Mouse (Mus musculus): ENCODE data around the gene Ptbp1. TPM values are rescaled to one million over a fixed set of nuclear protein-coding genes. Genes with fewer than 3 reads are reported as not detected.
A peak's percentile ranks its signal among the peaks of the same experiment; 100 is the strongest.

Gene Ptbp1
- total RNA-seq, 1 experiment from 2014 or later, result 221 TPM

DNA sequence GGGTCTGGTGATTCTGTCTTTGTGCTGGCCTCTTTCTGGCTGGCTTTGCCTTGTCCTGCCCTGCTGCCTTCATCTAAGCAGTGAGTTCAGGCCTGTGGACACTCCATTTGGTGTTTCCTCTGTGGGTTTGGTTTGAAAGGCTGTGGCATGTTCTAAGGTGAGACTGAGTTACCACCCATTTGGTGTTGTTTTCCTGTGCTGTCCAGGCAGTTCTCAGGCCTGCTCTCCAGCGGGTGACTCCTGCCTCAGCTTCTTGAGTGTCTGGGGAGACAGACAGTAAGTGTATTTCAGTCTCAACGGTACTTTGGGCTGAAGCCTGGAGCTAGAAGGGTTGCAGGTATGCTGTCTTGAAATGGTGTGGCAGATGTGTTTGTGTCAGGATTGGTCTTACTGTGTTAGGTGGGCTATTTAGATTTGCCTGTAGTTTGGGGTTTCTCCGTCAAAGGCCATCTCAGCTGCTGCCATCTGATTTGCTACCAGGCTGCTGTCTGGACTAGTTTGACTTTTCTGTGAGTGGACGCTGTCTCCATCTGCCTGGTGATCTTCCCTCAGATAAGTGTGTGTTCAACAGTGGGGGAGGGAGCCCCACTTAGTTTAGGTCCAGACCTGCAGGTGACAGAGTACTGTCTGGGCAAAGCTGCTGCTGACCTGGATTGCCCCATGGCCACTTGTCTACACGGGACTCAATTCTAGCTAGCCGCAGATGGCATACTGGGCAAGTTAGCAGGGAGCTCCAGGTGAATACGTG, 2.7 kb downstream of the Ptbp1 start:
- ATAC-seq (replicated peaks; ENCODE audit: low read depth, poor library complexity, severe bottlenecking), result no peak

- ATAC-seq (replicated peaks; ENCODE audit: low read depth, poor library complexity, severe bottlenecking), result 0 out of 2 replicates have a peak, but pooled peaks have one; percentile 12
Observed at GRCm38 (mm10) chr10:79857452-79857811, 3.2 kb downstream of the Ptbp1 start.

DNA sequence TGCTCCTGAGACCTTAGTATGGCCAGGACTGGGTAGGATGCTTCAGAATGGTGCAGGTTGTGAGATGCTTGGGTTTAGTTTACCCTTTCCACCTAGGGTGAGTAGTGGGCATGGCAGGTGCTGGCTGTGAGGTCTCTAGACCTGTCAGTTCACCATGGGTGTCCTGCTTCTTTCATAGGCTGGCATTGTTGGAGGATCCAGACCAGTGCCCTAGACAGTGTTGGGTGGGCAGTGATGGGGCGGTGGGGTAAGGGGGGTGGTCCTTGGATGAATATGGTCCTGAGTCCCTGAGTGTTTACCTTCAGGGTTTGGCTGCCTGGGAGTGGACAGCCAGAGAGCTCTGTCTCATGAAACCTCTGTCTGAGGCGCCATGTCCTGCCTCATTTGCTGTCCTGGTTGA, 3.7 kb downstream of the Ptbp1 start:
- no peak for ATAC-seq (replicated peaks; ENCODE audit: low read depth, poor library complexity, severe bottlenecking)

- ATAC-seq (replicated peaks; ENCODE audit: low read depth, poor library complexity, severe bottlenecking), result no peak
Observed at GRCm38 (mm10) chr10:79858416-79859074, 4.3 kb downstream of the Ptbp1 start.

- ATAC-seq (replicated peaks; ENCODE audit: low read depth, poor library complexity, severe bottlenecking), result no peak
Observed at GRCm38 (mm10) chr10:79859116-79859515, 4.9 kb downstream of the Ptbp1 start.

DNA sequence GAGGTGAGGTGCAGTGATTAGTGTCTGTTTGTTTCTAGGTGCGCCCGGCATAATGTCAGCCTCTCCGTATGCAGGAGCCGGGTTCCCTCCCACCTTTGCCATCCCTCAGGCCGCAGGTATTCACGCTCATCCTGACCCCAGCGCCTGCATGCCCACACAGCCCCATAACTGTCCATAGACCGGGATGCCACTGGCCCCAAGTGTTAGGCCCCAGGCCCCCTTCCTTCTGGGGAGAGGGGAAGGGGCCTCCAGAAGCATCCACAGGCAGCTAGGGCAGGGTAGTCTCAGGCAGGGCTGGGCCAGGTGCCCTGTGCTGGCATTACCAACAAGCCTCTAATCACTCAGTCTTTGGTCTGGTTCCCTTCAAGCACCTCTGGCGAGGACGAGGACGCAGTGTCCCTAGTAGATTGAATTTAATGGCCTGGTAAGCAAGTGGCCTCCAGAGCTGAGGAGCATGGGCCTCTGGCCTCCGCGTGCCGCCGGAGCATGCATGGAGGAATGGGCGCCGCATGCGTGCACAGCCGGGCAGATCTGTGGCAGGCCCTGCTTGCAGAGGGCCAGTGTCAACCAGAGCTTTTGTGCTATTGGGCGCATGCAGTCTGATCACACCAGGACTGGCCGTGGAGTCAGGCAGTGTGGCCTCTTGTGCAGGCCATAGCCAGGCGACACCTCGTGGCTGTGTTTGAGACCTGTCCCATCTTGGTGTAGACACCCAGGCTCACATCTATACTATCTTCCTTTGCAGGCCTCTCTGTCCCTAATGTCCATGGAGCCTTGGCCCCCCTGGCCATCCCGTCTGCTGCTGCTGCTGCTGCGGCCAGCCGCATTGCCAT, 6.1 kb downstream of the Ptbp1 start:
- ATAC-seq (replicated peaks; ENCODE audit: low read depth, poor library complexity, severe bottlenecking), result no peak

GRCm38 (mm10) chr10:79861230-79862048, 7.2 kb downstream of the Ptbp1 start:
- ATAC-seq (replicated peaks; ENCODE audit: low read depth, poor library complexity, severe bottlenecking), result no peak

- no peak for ATAC-seq (replicated peaks; ENCODE audit: low read depth, poor library complexity, severe bottlenecking)
Observed at GRCm38 (mm10) chr10:79862049-79862788, 8.0 kb downstream of the Ptbp1 start.

DNA sequence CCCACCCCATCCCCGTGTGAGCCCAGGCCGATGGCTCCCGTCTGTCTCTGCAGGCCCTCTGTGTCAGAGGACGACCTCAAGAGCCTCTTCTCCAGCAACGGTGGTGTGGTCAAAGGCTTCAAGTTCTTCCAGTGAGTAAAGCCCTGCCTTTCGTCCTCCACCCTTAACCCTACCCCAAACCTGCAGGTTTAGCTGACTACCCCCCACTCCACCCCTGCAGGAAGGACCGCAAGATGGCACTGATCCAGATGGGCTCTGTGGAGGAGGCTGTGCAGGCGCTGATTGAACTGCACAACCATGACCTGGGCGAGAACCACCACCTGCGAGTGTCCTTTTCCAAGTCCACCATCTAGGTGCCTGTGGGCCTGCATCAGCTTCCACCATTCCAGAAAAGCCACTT, 8.7 kb downstream of the Ptbp1 start:
- no peak for ATAC-seq (replicated peaks; ENCODE audit: low read depth, poor library complexity, severe bottlenecking)

- no peak for ATAC-seq (replicated peaks; ENCODE audit: low read depth, poor library complexity, severe bottlenecking)
Observed at GRCm38 (mm10) chr10:79864351-79865188, 10.3 kb downstream of the Ptbp1 start.

GRCm38 (mm10) chr10:79865189-79865601, 11.0 kb downstream of the Ptbp1 start:
- no peak for ATAC-seq (replicated peaks; ENCODE audit: low read depth, poor library complexity, severe bottlenecking)

- peak; percentile 48 for ATAC-seq (replicated peaks; ENCODE audit: low read depth, poor library complexity, severe bottlenecking)
Observed at GRCm38 (mm10) chr10:79865801-79866295, 11.6 kb downstream of the Ptbp1 start.

DNA sequence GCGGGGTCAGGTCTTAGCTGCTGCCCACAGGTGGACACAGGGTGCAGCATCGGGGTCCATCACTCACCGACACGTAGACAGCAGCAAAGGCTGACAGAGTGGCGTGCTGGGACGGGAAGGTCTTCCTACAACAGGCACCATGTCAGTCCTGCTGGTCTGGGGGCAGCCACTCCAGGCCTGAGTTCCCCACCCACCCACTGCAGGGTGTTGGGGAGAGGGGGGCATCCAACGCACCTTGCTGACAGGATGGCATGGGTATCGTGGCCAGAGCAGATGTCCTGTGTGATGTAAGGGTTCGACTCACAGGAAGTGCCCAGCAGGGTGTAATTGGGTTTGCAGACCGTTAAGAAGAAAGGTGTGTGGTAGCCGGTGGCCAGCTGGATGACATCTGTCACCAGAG, 12.4 kb downstream of the Ptbp1 start:
- ATAC-seq (replicated peaks; ENCODE audit: low read depth, poor library complexity, severe bottlenecking), result no peak

- no peak for ATAC-seq (replicated peaks; ENCODE audit: low read depth, poor library complexity, severe bottlenecking)
Observed at GRCm38 (mm10) chr10:79871845-79872244, 17.6 kb downstream of the Ptbp1 start.

GRCm38 (mm10) chr10:79872862-79873261, 18.6 kb downstream of the Ptbp1 start:
- ATAC-seq (replicated peaks; ENCODE audit: low read depth, poor library complexity, severe bottlenecking), result no peak

- ATAC-seq (replicated peaks; ENCODE audit: low read depth, poor library complexity, severe bottlenecking), result no peak
Observed at GRCm38 (mm10) chr10:79873313-79873712, 19.1 kb downstream of the Ptbp1 start.

DNA sequence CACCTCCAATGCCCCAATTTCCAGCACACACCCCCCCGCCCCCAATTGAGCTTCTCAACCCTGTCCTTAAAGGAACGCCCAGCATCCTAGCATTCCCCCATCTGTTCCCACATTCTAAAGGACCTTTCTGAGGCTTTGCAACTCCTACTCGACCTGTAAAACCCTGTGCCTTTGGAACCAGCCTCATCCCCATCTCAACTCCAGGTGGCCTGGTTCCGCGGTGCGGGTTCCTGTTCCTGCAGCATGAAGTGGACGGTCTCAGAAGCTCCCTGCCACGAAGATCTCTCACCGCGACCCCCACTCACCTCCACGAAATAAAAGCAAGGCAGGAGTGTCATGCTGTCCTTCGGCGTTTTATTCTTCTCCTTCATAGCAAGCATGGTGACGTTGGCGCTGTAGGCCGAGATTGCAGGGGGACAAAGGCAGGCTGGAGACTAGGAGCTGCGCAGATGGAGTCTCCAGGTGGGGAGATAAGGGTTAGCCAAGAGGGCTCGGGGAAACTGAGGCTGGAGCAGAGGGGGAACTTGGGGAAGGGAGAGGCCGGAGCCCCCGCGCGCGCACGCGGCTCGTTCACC, 19.6 kb downstream of the Ptbp1 start:
- no peak for ATAC-seq (replicated peaks; ENCODE audit: low read depth, poor library complexity, severe bottlenecking)

DNA sequence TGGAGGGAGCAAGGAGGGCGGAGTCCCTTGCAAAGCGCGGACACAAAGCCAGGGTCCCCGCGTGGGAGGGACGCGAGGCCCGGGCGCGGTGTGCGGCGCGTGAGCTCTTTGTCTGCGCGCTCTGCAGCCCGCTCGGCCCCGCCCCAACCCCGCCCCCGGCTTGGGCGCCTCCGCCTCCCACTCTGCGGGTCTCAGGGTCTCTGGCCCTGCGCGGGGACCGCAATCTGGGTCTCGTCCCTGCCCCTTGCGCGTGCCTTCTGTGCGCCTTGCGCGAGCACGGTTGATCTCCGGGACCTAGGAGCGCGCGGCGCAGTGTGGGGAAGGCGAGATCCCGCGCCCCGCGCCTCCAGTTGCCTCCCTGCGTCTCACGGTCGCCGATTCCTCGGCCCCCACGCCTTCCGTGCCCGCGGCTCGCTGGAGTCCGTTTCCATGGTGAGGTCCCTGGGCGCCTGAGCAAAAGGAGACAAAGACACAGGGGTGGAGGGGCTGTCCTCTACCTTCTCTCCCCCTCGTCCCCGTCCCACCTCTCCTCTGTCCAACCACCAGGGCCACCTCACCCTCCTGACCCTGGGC, 20.1 kb downstream of the Ptbp1 start, which contains the start of the genes Prtn3 and Plppr3:
TSS of gene Prtn3 (plus strand) at position 187 of the 573 bp plus-strand sequence.
TSS of gene Plppr3 (minus strand) at position 345 of the 573 bp plus-strand sequence.
- peak; percentile 20; the same call in 1 of the 2 replicates for ATAC-seq (replicated peaks; ENCODE audit: low read depth, poor library complexity, severe bottlenecking)
